Mouse (Mus musculus) lung, adult 2 months (tissue): ENCODE measurements around the gene Tmcc1.

Source experiments
- CTCF ChIP-seq: fragments of 200-500 bp; IDR thresholded peaks from 2 replicates; pipeline ENCODE4 v1.5.1; 2011; ENCODE audit warnings: mild to moderate bottlenecking, low read length, control low read depth; ENCODE audit not compliant: insufficient read depth
- POLR2A ChIP-seq: fragments of 200-500 bp; IDR thresholded peaks from 2 replicates; pipeline ENCODE4 v1.6.1; 2011; ENCODE audit warnings: low read depth, mild to moderate bottlenecking, control low read depth, low read length, borderline replicate concordance; ENCODE audit errors: extremely low read depth

DNA sequence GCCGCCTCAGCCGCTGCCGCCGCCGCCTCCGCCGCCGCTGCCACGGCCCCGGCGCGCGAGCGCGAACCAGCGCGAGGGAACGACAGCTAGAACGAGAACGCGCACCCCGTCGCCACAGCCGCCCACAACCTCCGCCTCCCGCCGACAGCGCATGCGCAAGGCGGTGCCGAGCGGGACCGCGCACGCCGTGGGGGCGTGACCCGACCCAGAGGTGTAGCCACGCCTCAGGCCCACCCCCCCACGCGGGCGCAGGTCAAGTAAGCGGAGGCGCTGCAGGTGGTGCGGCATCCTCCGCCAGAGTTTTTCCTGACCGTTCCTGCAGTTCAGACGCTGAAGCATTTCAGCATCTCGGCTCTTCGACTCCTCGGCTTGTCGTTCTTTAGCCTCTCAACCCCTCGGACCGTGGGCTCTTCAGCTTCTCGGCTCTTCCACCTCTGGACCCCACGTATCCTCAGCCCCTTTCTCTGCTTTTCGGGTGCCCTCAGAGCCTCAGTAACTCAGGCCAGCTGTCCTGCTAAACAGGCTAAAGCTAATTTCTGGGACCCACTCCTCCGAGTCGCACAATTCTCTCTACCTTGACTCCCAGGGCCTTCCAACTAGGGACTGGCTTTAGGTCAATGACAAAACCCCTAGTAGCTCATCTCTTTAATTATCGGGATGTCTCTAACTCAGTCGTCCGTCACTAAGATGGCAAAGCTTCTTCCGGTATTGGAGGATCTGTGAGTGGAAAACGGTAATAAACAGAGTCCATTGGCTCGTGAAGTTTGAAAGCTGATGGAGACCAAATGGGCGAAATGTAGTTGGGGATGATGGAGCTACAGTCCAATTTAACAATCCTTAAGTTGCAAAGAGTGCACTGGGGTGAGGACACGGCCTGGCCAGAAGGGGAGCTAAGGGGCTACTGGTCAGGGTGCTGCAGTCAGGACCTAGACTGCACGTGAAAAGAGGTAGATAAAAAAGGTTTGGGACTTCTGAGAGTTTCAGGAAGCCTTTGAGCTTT, at the start of gene Tmcc1:
- TF ChIP-seq CTCF = no peak
- peak; percentile 60; the same call in 1 of the 2 replicates for TF ChIP-seq POLR2A
